Mouse (Mus musculus) thymus, adult 2 months (tissue): ENCODE measurements around the gene Dnah14. TPM values are rescaled to one million over a fixed set of nuclear protein-coding genes. Genes with fewer than 3 reads are reported as not detected.

Source experiments
- DNase-seq: peaks from one replicate; pipeline ENCODE4 v3.0.0; 2021
- H3K27ac ChIP-seq: fragments of 200-500 bp; 2 replicates; pipeline ENCODE4 v1.5.1; 2012; ENCODE audit warnings: low read length, control low read depth; ENCODE audit not compliant: control insufficient read depth, insufficient read depth
- H3K27me3 ChIP-seq: fragments of 200-500 bp; 2 replicates; pipeline ENCODE4 v1.6.1; 2012; ENCODE audit warnings: mild to moderate bottlenecking, low read length, moderate library complexity, mixed read lengths; ENCODE audit not compliant: control insufficient read depth, insufficient read depth
- H3K36me3 ChIP-seq: fragments of 200-500 bp; 2 replicates; pipeline ENCODE4 v1.6.1; 2012; ENCODE audit warnings: mild to moderate bottlenecking, low read length, moderate library complexity; ENCODE audit not compliant: control insufficient read depth, insufficient read depth
- H3K4me1 ChIP-seq: fragments of 200-500 bp; replicated peaks from 2 replicates; pipeline ENCODE4 v1.6.1; 2012; ENCODE audit warnings: low read length; ENCODE audit not compliant: control insufficient read depth, insufficient read depth
- H3K4me3 ChIP-seq: fragments of 200-500 bp; 2 replicates; pipeline ENCODE4 v1.5.1; 2012; ENCODE audit warnings: mild to moderate bottlenecking, low read length, control low read depth, moderate library complexity; ENCODE audit not compliant: control insufficient read depth, insufficient read depth
- CTCF ChIP-seq: fragments of 200-500 bp; IDR thresholded peaks from 2 replicates; pipeline ENCODE4 v1.5.1; 2012; ENCODE audit warnings: mild to moderate bottlenecking, control low read depth, low read length, moderate library complexity, borderline replicate concordance; ENCODE audit not compliant: control insufficient read depth, poor library complexity, insufficient read depth; ENCODE audit errors: extremely low read depth
- POLR2A ChIP-seq: fragments of 200-500 bp; IDR thresholded peaks from 2 replicates; pipeline ENCODE4 v1.6.1; 2012; ENCODE audit warnings: mild to moderate bottlenecking, low read length, control low read depth, moderate library complexity; ENCODE audit not compliant: control insufficient read depth, poor library complexity, insufficient read depth; ENCODE audit errors: extremely low read depth
- WGBS: fragments of 180-500 bp; shearing (Covaris S2); methylation state at CpG from one replicate; pipeline ENCODE4 v1.1.7; 2018; 5-methylcytosine and 5-hydroxymethylcytosine counted together
- polyA plus RNA-seq: library from polyadenylated mRNA; depleted of rRNA; stranded (reverse); fragments of >200 nt; gene quantifications from 2 replicates; pipeline ENCODE4 v1.2.3, GENCODE M21; 2012

The Dnah14 gene
- polyA plus RNA-seq, 1 experiment, result 0.09 TPM

- WGBS, result 71% methylated on average over 6 of the region's 6 CpGs
- Histone ChIP-seq H3K4me3 (no peak overlapping the region), H3K27me3 (no peaks in the 10 kb centered on the region), H3K4me1 (no peaks in the 10 kb centered on the region), H3K36me3 (no peaks in the 10 kb centered on the region), H3K27ac (no peak overlapping the region)
- TF ChIP-seq POLR2A, result no peak
- no peak for TF ChIP-seq CTCF
- DNase-seq, result no peak
These were observed 51.9 kb downstream of the Dnah14 start for GRCm38 (mm10) chr1:181628276-181628675.

- TF ChIP-seq CTCF (no peak), POLR2A (no peak)
- H3K36me3 ChIP-seq, result no peaks in the 10 kb centered on the region
- DNase-seq, result no peak
- H3K4me1 ChIP-seq, result no peaks in the 10 kb centered on the region
- H3K27ac ChIP-seq, result no peak overlapping the region
- no peak overlapping the region for H3K4me3 ChIP-seq
- no peaks in the 10 kb centered on the region for H3K27me3 ChIP-seq
- WGBS, result 93% methylated on average over 4 of the region's 4 CpGs
These were observed 55.0 kb downstream of the Dnah14 start for GRCm38 (mm10) chr1:181631371-181631770.

GRCm38 (mm10) chr1:181637997-181638713 is 61.8 kb downstream of the Dnah14 start:
- Histone ChIP-seq H3K36me3 (no peaks in the 10 kb centered on the region), H3K4me3 (no peak overlapping the region), H3K27me3 (no peaks in the 10 kb centered on the region), H3K4me1 (no peaks in the 10 kb centered on the region), H3K27ac (no peak overlapping the region)
- TF ChIP-seq CTCF, result no peak
- TF ChIP-seq POLR2A, result no peak
- WGBS, result 81% methylated on average over 12 of the region's 12 CpGs
- no peak for DNase-seq

- WGBS, result 79% methylated on average over 2 of the region's 2 CpGs
- Histone ChIP-seq H3K4me3 (no peak overlapping the region), H3K27ac (no peak overlapping the region), H3K36me3 (no peaks in the 10 kb centered on the region), H3K27me3 (no peaks in the 10 kb centered on the region), H3K4me1 (no peaks in the 10 kb centered on the region)
- no peak for TF ChIP-seq POLR2A
- no peak for TF ChIP-seq CTCF
- no peak for DNase-seq
These were observed 64.0 kb downstream of the Dnah14 start for GRCm38 (mm10) chr1:181640383-181640782.

GRCm38 (mm10) chr1:181647467-181647866 is 71.1 kb downstream of the Dnah14 start:
- no peaks in the 10 kb centered on the region for H3K4me1 ChIP-seq
- no peak for TF ChIP-seq CTCF
- no peak for TF ChIP-seq POLR2A
- no peaks in the 10 kb centered on the region for H3K27me3 ChIP-seq
- 66% methylated on average over 8 of the region's 8 CpGs for WGBS
- peak; percentile 2 for DNase-seq
- no peak overlapping the region for H3K4me3 ChIP-seq
- no peaks in the 10 kb centered on the region for H3K36me3 ChIP-seq
- no peak overlapping the region for H3K27ac ChIP-seq

- TF ChIP-seq CTCF, result no peak
- no peak for TF ChIP-seq POLR2A
- 77% methylated on average over 3 of the region's 3 CpGs for WGBS
- Histone ChIP-seq H3K4me3 (no peak overlapping the region), H3K27me3 (no peaks in the 10 kb centered on the region), H3K27ac (no peak overlapping the region), H3K4me1 (no peaks in the 10 kb centered on the region), H3K36me3 (no peaks in the 10 kb centered on the region)
- DNase-seq, result no peak
These were observed 77.1 kb downstream of the Dnah14 start for GRCm38 (mm10) chr1:181653481-181653880.
